ENCODE assay signal across 24 mouse cellular contexts in genomic region chr15:86156492-86156891, GRCm38 (mm10). TPM values are rescaled to one million over a fixed set of nuclear protein-coding genes. Genes with fewer than 3 reads are reported as not detected.
DNase-seq lines count a peak whose midpoint lies in the region; ATAC-seq and TF ChIP-seq lines count a peak whose summit lies in the region.
"Had no signal": no experiment of that assay in that cellular context is flagged by ENCODE, and none has a peak within 500 bp of the region (broad histone marks: within the 10 kb centered on the region; RNA-seq: fewer than 3 reads in every experiment).

No protein-coding gene starts in this region.

- no peak overlapping the region for H3K4me3 ChIP-seq in ES-Bruce4 (ENCODE audit: low read depth, low read length)
- H3K4me3 ChIP-seq: embryonic facial prominence, embryonic 10.5 days; embryonic facial prominence, embryonic 12.5 days; forebrain, embryonic 13.5 days; forebrain, embryonic 15.5 days had no signal

- no peak for TF ChIP-seq EP300 in ES-Bruce4 (IDR thresholded peaks at IDR 0.05; ENCODE audit: insufficient read depth, low read depth, low read length)

- H3K4me1 ChIP-seq in ES-Bruce4 (ENCODE audit: control insufficient read depth, insufficient read depth, low read length): peaks cover 2% of the 10 kb centered on the region
- H3K4me1 ChIP-seq: embryonic facial prominence, embryonic 10.5 days; embryonic facial prominence, embryonic 12.5 days; forebrain, embryonic 13.5 days; forebrain, embryonic 15.5 days had no signal

- no peaks in the 10 kb centered on the region for H3K36me3 ChIP-seq in ES-Bruce4 (ENCODE audit: control insufficient read depth, insufficient read depth, low read length, poor library complexity, severe bottlenecking)

- H3K9ac ChIP-seq in ES-Bruce4 (ENCODE audit: low read depth, poor library complexity, severe bottlenecking): no peak overlapping the region
- H3K9ac ChIP-seq: embryonic facial prominence, embryonic 12.5 days; forebrain, embryonic 13.5 days; forebrain, embryonic 15.5 days; forebrain, postnatal 0 days had no signal

- H3K9me3 ChIP-seq in ES-Bruce4 (replicated peaks; ENCODE audit: control insufficient read depth, insufficient read depth, low read length, poor library complexity, severe bottlenecking): no peaks in the 10 kb centered on the region
- H3K9me3 ChIP-seq: embryonic facial prominence, embryonic 10.5 days; embryonic facial prominence, embryonic 12.5 days; forebrain, embryonic 13.5 days; forebrain, embryonic 15.5 days had no signal

- no peak for TF ChIP-seq POLR2A in ES-Bruce4 (IDR thresholded peaks at IDR 0.05; ENCODE audit: insufficient read depth, low read length)

- TF ChIP-seq CTCF in ES-Bruce4 (IDR thresholded peaks at IDR 0.05; ENCODE audit: low read depth, low read length): no peak

- H3K27me3 ChIP-seq in ES-Bruce4 (ENCODE audit: control insufficient read depth, insufficient read depth, low read length, poor library complexity, severe bottlenecking): no peaks in the 10 kb centered on the region
- H3K27me3 ChIP-seq: CH12.LX; embryonic facial prominence, embryonic 12.5 days; forebrain, embryonic 13.5 days; forebrain, embryonic 15.5 days had no signal

- DNase-seq in 416B (ENCODE audit: low read depth): peak; percentile 90
- DNase-seq in frontal cortex, postnatal 25 days (ENCODE audit: low spot score in 2 of 2): no peak
- DNase-seq in lung, adult 18-20 months: no peak
- no peak for DNase-seq in layer of hippocampus, postnatal 25 days (ENCODE audit: extremely low spot score in 1 of 2, low spot score in 1 of 2)
- no peak for DNase-seq in retina, embryonic 14.5 days (ENCODE audit: low spot score)
- DNase-seq: adrenal gland, adult 8-10 months; adrenal gland, postnatal 25 days; B cell, adult 2 months; cerebellum, adult 11 months; cerebellum, adult 18-20 months; cerebellum, adult 8-10 months; cerebellum, adult 9-11 months; cerebellum, postnatal 14 days; cerebellum, postnatal 36 days; forebrain, postnatal 0 days had no signal

- H3K27ac ChIP-seq in ES-Bruce4 (ENCODE audit: insufficient read depth, low read length): peak overlapping the region; percentile 16; the same call in 1 of the 2 replicates
- H3K27ac ChIP-seq: embryonic facial prominence, embryonic 10.5 days; embryonic facial prominence, embryonic 12.5 days; forebrain, embryonic 13.5 days; forebrain, embryonic 15.5 days had no signal

- ATAC-seq in common myeloid progenitor, adult 5-6 weeks (replicated peaks; ENCODE audit: low read depth, poor library complexity, severe bottlenecking): peak; percentile 38; the same call in 1 of the 2 replicates
- ATAC-seq in granulocyte monocyte progenitor cell, adult 5-6 weeks (replicated peaks; ENCODE audit: poor library complexity, severe bottlenecking): peak; percentile 69
- ATAC-seq: CD4-positive, CD25-positive, alpha-beta regulatory T cell, adult 4 months; forebrain, embryonic 13.5 days; forebrain, embryonic 15.5 days; forebrain, postnatal 0 days had no signal

RNA-seq across cellular contexts. Expression of gene Cerk, which starts 29.4 kb away (rescaled TPM):
- 4.2 and 5.5 TPM in 2 replicates for polyA plus RNA-seq in ES-Bruce4 (2011; ENCODE audit: insufficient read depth, insufficient read length, low read depth, missing spikeins)
- 17.2 and 20.0 TPM in 2 replicates for total RNA-seq in common myeloid progenitor, adult 5-6 weeks (2017)
- 26.3 and 29.8 TPM in 2 replicates for total RNA-seq in granulocyte monocyte progenitor cell, adult 5-6 weeks (2014; fragmentation: Nextera tagmentation)
- 41.4 and 47.9 TPM in 2 replicates for total RNA-seq in granulocyte monocyte progenitor cell, adult 5-6 weeks (2017)
- total RNA-seq in layer of hippocampus, postnatal 25 days (2021): 10 to 100 TPM; 46.3 to 47.4 TPM

RNA-seq across cellular contexts. Expression of gene Tbc1d22a, which starts 57.8 kb away (rescaled TPM):
- 14.1 and 16.7 TPM in 2 replicates for polyA plus RNA-seq in ES-Bruce4 (2011; ENCODE audit: insufficient read depth, insufficient read length, low read depth, missing spikeins)
- 15.7 and 21.4 TPM in 2 replicates for total RNA-seq in common myeloid progenitor, adult 5-6 weeks (2017)
- 18.6 and 18.8 TPM in 2 replicates for total RNA-seq in granulocyte monocyte progenitor cell, adult 5-6 weeks (2014; fragmentation: Nextera tagmentation)
- total RNA-seq in granulocyte monocyte progenitor cell, adult 5-6 weeks (2017): 26.5 and 46.7 TPM in 2 replicates
- total RNA-seq in layer of hippocampus, postnatal 25 days (2021): 10 to 100 TPM; 33.5 to 34.5 TPM
